Mouse (Mus musculus): ENCODE data around the gene Skiv2l. TPM values are rescaled to one million over a fixed set of nuclear protein-coding genes. Genes with fewer than 3 reads are reported as not detected.

Skiv2l gene
- total and polyA plus RNA-seq, 3 experiments: 22.0 to 50.5 (median 35.2) TPM

DNA sequence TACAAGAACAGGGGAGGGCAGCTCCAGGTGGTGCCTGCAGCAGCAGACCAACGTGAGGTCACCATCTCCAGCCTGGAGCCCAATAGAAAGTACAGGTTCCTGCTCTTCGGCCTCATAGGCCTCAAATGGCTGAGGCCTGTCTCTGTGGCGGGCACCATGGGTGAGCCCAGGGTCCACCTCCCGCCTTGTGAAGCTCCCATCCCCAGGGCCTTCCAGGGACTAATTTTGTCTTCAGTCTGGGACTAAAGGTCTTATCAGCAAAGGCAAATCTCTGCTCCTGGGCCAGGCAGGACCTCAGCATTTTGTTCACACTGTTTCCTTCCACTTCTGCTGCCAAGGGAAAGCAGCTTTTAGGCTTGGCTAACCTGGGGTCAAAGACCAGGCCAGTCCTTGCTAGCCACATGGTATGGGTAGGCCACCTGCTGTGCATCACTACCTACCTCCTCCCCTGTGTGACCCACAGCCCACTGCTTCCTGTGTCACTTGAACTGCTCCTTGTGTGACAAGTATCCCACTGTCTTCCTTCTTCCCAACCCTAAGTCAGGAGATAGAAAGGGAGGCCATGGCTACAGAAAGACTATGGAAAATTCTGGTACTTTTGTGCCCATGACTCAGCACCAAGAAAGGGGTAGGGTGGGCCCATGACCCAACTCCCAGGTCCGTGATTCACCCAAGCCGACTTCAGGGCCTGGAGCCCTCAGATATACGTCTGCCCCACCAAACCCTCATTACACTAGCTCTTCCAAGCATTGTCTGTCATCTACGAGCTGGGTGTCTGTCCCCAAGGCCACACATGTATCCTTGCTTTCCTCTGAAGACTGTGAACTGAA, 53.5 kb downstream of the Skiv2l start:
- H3K79me2 ChIP-seq (replicated peaks; ENCODE audit: control insufficient read depth, extremely low read depth, insufficient read depth, poor library complexity, severe bottlenecking): no peaks in the 10 kb centered on the region
- peaks cover 11% of the 10 kb centered on the region for H3K27me3 ChIP-seq (replicated peaks)
- no peak overlapping the region for H3K9ac ChIP-seq (ENCODE audit: insufficient read depth, low read depth)
- H3K4me1 ChIP-seq (ENCODE audit: control insufficient read depth in 1 of 2, insufficient read depth in 2 of 2): no peaks in the 10 kb centered on the region
- H3K36me3 ChIP-seq (replicated peaks in 1 of 2; ENCODE audit: control insufficient read depth in 1 of 2, insufficient read depth in 1 of 2, low read length in 1 of 2): no peaks in the 10 kb centered on the region
- in situ Hi-C loops (cut with MboI; ENCODE audit: low pct_ligation_motif_present, low pct_unique_long_range_greater_than_20kb, low sequenced_read_pairs): no loop called here
- H3K4me2 ChIP-seq (ENCODE audit: insufficient read depth, low read depth, poor library complexity, severe bottlenecking): no peak overlapping the region
- no peaks in the 10 kb centered on the region for H3K9me3 ChIP-seq (replicated peaks; ENCODE audit: low read length)
- H3K4me3 ChIP-seq (replicated peaks in 1 of 3; ENCODE audit: low read depth in 2 of 3, low read length in 2 of 3, poor library complexity in 1 of 3): no peak overlapping the region
- no peak for DNase-seq (ENCODE audit: extremely low read depth)
- H3K27ac ChIP-seq (ENCODE audit: insufficient read depth, low read depth): no peak overlapping the region
- TF ChIP-seq KAT2A (IDR thresholded peaks at IDR 0.05; ENCODE audit: insufficient replicate concordance, low read length): no peak
- no peak for TF ChIP-seq USF1 (IDR thresholded peaks at IDR 0.05; ENCODE audit: low read depth, low read length)
- TF ChIP-seq POLR2A (IDR thresholded peaks at IDR 0.05; ENCODE audit: low read depth, low read length): no peak
- TF ChIP-seq RCOR1 (conservative IDR thresholded peaks at IDR 0.05; ENCODE audit: low read depth, low read length): no peak
- no peak for TF ChIP-seq CHD2 (IDR thresholded peaks at IDR 0.05; ENCODE audit: low read length)
- dilution Hi-C loops (cut with MboI; ENCODE audit: extremely low pct_ligation_motif_present, extremely low pct_unique_long_range_greater_than_20kb, low sequenced_read_pairs): no loop called here

GRCm38 (mm10) chr17:34795633-34796032, 54.4 kb downstream of the Skiv2l start:
- H3K4me3 ChIP-seq (replicated peaks in 1 of 3; ENCODE audit: low read depth in 2 of 3, low read length in 2 of 3, poor library complexity in 1 of 3): no peak overlapping the region
- in situ Hi-C loops (cut with MboI; ENCODE audit: low pct_ligation_motif_present, low pct_unique_long_range_greater_than_20kb, low sequenced_read_pairs): no loop called here
- peaks cover 9% of the 10 kb centered on the region for H3K27me3 ChIP-seq (replicated peaks)
- H3K4me2 ChIP-seq (ENCODE audit: insufficient read depth, low read depth, poor library complexity, severe bottlenecking): no peak overlapping the region
- no peaks in the 10 kb centered on the region for H3K79me2 ChIP-seq (replicated peaks; ENCODE audit: control insufficient read depth, extremely low read depth, insufficient read depth, poor library complexity, severe bottlenecking)
- DNase-seq (ENCODE audit: extremely low read depth): peak; percentile 11
- TF ChIP-seq CTCF (conservative IDR thresholded peaks at IDR 0.05 in 1 of 2, IDR thresholded peaks at IDR 0.05 in 1 of 2; ENCODE audit: low read depth in 2 of 2, low read length in 2 of 2): peak; percentile 29 to 32; a peak in 2 of 4 replicates
- TF ChIP-seq MAX (IDR thresholded peaks at IDR 0.05; ENCODE audit: low read length): no peak
- TF ChIP-seq RAD21 (IDR thresholded peaks at IDR 0.05; ENCODE audit: low read depth, low read length): peak; percentile 8; the same call in 1 of the 2 replicates
- TF ChIP-seq E2F4 (IDR thresholded peaks at IDR 0.05; ENCODE audit: insufficient replicate concordance, low read depth, low read length): no peak
- H3K9me3 ChIP-seq (replicated peaks; ENCODE audit: low read length): no peaks in the 10 kb centered on the region
- H3K9ac ChIP-seq (ENCODE audit: insufficient read depth, low read depth): no peak overlapping the region
- no peaks in the 10 kb centered on the region for H3K36me3 ChIP-seq (replicated peaks in 1 of 2; ENCODE audit: control insufficient read depth in 1 of 2, insufficient read depth in 1 of 2, low read length in 1 of 2)
- dilution Hi-C loops (cut with MboI; ENCODE audit: extremely low pct_ligation_motif_present, extremely low pct_unique_long_range_greater_than_20kb, low sequenced_read_pairs): no loop called here
- no peaks in the 10 kb centered on the region for H3K4me1 ChIP-seq (ENCODE audit: control insufficient read depth in 1 of 2, insufficient read depth in 2 of 2)
- no peak overlapping the region for H3K27ac ChIP-seq (ENCODE audit: insufficient read depth, low read depth)

DNA sequence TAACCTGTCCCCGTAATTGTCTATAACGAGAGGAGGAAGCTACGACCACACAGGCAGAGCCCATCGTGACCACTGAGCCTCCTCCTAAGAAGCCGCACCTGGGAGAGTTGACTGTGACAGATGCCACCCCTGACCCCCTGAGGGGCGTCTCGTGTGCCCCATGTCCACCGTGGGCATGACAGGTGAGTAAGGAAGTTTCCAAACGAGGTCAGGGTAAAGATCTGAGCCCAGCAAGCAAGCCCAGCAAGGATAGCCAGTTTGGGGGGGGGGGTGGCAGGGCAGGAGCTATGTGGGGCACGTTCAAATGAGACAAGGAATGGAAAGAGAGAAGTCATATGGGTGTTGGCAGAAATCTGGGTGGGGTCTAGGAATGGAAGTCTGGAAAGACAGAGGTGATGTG, 55.0 kb downstream of the Skiv2l start:
- peaks cover 9% of the 10 kb centered on the region for H3K27me3 ChIP-seq (replicated peaks)
- no peaks in the 10 kb centered on the region for H3K4me1 ChIP-seq (ENCODE audit: control insufficient read depth in 1 of 2, insufficient read depth in 2 of 2)
- no peaks in the 10 kb centered on the region for H3K9me3 ChIP-seq (replicated peaks; ENCODE audit: low read length)
- H3K36me3 ChIP-seq (replicated peaks in 1 of 2; ENCODE audit: control insufficient read depth in 1 of 2, insufficient read depth in 1 of 2, low read length in 1 of 2): no peaks in the 10 kb centered on the region
- no peak overlapping the region for H3K27ac ChIP-seq (ENCODE audit: insufficient read depth, low read depth)
- no peak overlapping the region for H3K4me2 ChIP-seq (ENCODE audit: insufficient read depth, low read depth, poor library complexity, severe bottlenecking)
- H3K4me3 ChIP-seq (replicated peaks in 1 of 3; ENCODE audit: low read depth in 2 of 3, low read length in 2 of 3, poor library complexity in 1 of 3): no peak overlapping the region
- in situ Hi-C loops (cut with MboI; ENCODE audit: low pct_ligation_motif_present, low pct_unique_long_range_greater_than_20kb, low sequenced_read_pairs) (no loop called here), dilution Hi-C loops (cut with MboI; ENCODE audit: extremely low pct_ligation_motif_present, extremely low pct_unique_long_range_greater_than_20kb, low sequenced_read_pairs) (no loop called here)
- no peak for TF ChIP-seq USF1 (IDR thresholded peaks at IDR 0.05; ENCODE audit: low read depth, low read length)
- no peak for TF ChIP-seq USF2 (conservative IDR thresholded peaks at IDR 0.05; ENCODE audit: low read depth, low read length)
- TF ChIP-seq EP300 (IDR thresholded peaks at IDR 0.05; ENCODE audit: low read length): no peak
- TF ChIP-seq MEF2A (IDR thresholded peaks at IDR 0.05; ENCODE audit: borderline replicate concordance, low read depth, low read length): no peak
- no peak for TF ChIP-seq RAD21 (IDR thresholded peaks at IDR 0.05; ENCODE audit: low read depth, low read length)
- TF ChIP-seq MAFK (IDR thresholded peaks at IDR 0.05; ENCODE audit: insufficient replicate concordance, low read length): no peak
- TF ChIP-seq BHLHE40 (IDR thresholded peaks at IDR 0.05; ENCODE audit: low read depth, low read length): no peak
- TF ChIP-seq ZNF384 (IDR thresholded peaks at IDR 0.05; ENCODE audit: low read depth, low read length): no peak
- no peak for TF ChIP-seq RCOR1 (conservative IDR thresholded peaks at IDR 0.05; ENCODE audit: low read depth, low read length)
- no peak for TF ChIP-seq MAZ (IDR thresholded peaks at IDR 0.05; ENCODE audit: low read depth, low read length)
- H3K9ac ChIP-seq (ENCODE audit: insufficient read depth, low read depth): no peak overlapping the region
- no peak for DNase-seq (ENCODE audit: extremely low read depth)
- H3K79me2 ChIP-seq (replicated peaks; ENCODE audit: control insufficient read depth, extremely low read depth, insufficient read depth, poor library complexity, severe bottlenecking): no peaks in the 10 kb centered on the region
